Mouse (Mus musculus): ENCODE measurements around the gene Rpap2.

GRCm38 (mm10) chr5:107706262-107706661 is 109.1 kb downstream of the Rpap2 start:
- TF ChIP-seq MAFK (IDR thresholded peaks at IDR 0.05; ENCODE audit: borderline replicate concordance, low read depth, low read length) (no peak), SIN3A (IDR thresholded peaks at IDR 0.05; ENCODE audit: low read length) (no peak), TBP (IDR thresholded peaks at IDR 0.05; ENCODE audit: low read depth, low read length) (no peak), HCFC1 (IDR thresholded peaks at IDR 0.05; ENCODE audit: low read depth, low read length) (no peak), CTCF (IDR thresholded peaks at IDR 0.05 in 2 of 3, conservative IDR thresholded peaks at IDR 0.05 in 1 of 3; ENCODE audit: control insufficient read depth in 1 of 3, insufficient read depth in 1 of 3, low read depth in 2 of 3, low read length in 3 of 3, poor library complexity in 1 of 3, severe bottlenecking in 1 of 3) (no peak), E2F4 (IDR thresholded peaks at IDR 0.05; ENCODE audit: borderline replicate concordance, low read depth, low read length) (no peak), GATA1 (IDR thresholded peaks at IDR 0.05; ENCODE audit: low read depth, low read length) (no peak)

Measured in MEL (cell line).